Mouse (Mus musculus) heart, adult 2 months (tissue): ENCODE results near the gene Wnt11. TPM values are rescaled to one million over a fixed set of nuclear protein-coding genes. Genes with fewer than 3 reads are reported as not detected.

Experiments used
- DNase-seq, 2 experiments: peaks; one replicate each; pipeline ENCODE4 v3.0.0; 2021
- H3K27ac ChIP-seq: fragments of 200-600 bp; 2 replicates; pipeline ENCODE4 v1.8.1; 2022
- H3K27me3 ChIP-seq: fragments of 200-500 bp; 2 replicates; pipeline ENCODE4 v1.6.1; 2012; ENCODE audit warnings: mild to moderate bottlenecking, low read length, inconsistent platforms, mixed read lengths; ENCODE audit not compliant: control insufficient read depth, insufficient read depth
- H3K36me3 ChIP-seq: fragments of 200-500 bp; 2 replicates; pipeline ENCODE4 v1.6.1; 2012; ENCODE audit warnings: low read length, inconsistent platforms; ENCODE audit not compliant: control insufficient read depth, insufficient read depth
- H3K4me1 ChIP-seq: fragments of 200-500 bp; 2 replicates; pipeline ENCODE4 v1.6.1; 2011; ENCODE audit warnings: low read length; ENCODE audit not compliant: control insufficient read depth, insufficient read depth
- H3K4me3 ChIP-seq: fragments of 200-600 bp; 2 replicates; pipeline ENCODE4 v1.8.1; 2022
- H3K79me2 ChIP-seq: fragments of 200-500 bp; replicated peaks from 2 replicates; pipeline ENCODE4 v1.6.1; 2012; ENCODE audit warnings: mild to moderate bottlenecking, inconsistent platforms, low read length, moderate library complexity, mixed read lengths; ENCODE audit not compliant: control insufficient read depth, insufficient read depth
- H3K9ac ChIP-seq: fragments of 200-500 bp; 2 replicates; pipeline ENCODE4 v1.6.1; 2012; ENCODE audit warnings: low read depth, mild to moderate bottlenecking, control low read depth, inconsistent platforms, low read length, mixed read lengths
- CTCF ChIP-seq: fragments of 200-600 bp; IDR thresholded peaks from 2 replicates; pipeline ENCODE4 v1.8.1; 2022; ENCODE audit warnings: antibody characterized with exemption, mild to moderate bottlenecking, moderate library complexity
- EP300 ChIP-seq: fragments of 200-500 bp; IDR thresholded peaks from 2 replicates; pipeline ENCODE4 v1.6.1; 2011; ENCODE audit warnings: low read depth, low read length, control low read depth; ENCODE audit not compliant: insufficient read depth
- POLR2A ChIP-seq: fragments of 200-500 bp; IDR thresholded peaks from 2 replicates; pipeline ENCODE4 v1.6.1; 2011; ENCODE audit warnings: mild to moderate bottlenecking, low read depth, low read length, control low read depth; ENCODE audit not compliant: insufficient read depth
- WGBS: fragments of 180-500 bp; shearing (Covaris S2); methylation state at CpG from one replicate; pipeline ENCODE4 v1.1.7; 2018; 5-methylcytosine and 5-hydroxymethylcytosine counted together
- intact Hi-C: fragments of 180-260 bp; cut with DNase I; formaldehyde crosslinking; loops from one replicate; pipeline ENCODE4 v1.15.1; 2025
- polyA plus RNA-seq: library from polyadenylated mRNA; depleted of rRNA; stranded (reverse); fragments of >200 nt; gene quantifications from 2 replicates; pipeline ENCODE4 v1.2.3, GENCODE M21; 2012
- total RNA-seq, 2 experiments: library from RNA; stranded (reverse); gene quantifications; 2 replicates each; pipeline ENCODE4 v1.2.3; 2021

Wnt11 gene
- total and polyA plus RNA-seq, 3 experiments: 4.8 to 9.0 (median 7.3) TPM

GRCm38 (mm10) chr7:98861002-98861401, 26.1 kb downstream of the Wnt11 start:
- no peak for TF ChIP-seq EP300
- H3K4me1 ChIP-seq: no peaks in the 10 kb centered on the region
- DNase-seq: no peak
- intact Hi-C loops: no loop called here
- H3K27ac ChIP-seq: no peak overlapping the region
- H3K9ac ChIP-seq: no peak overlapping the region
- H3K79me2 ChIP-seq: no peaks in the 10 kb centered on the region
- 69% methylated on average over 2 of the region's 2 CpGs for WGBS
- no peak overlapping the region for H3K4me3 ChIP-seq
- H3K27me3 ChIP-seq: no peaks in the 10 kb centered on the region
- no peaks in the 10 kb centered on the region for H3K36me3 ChIP-seq

DNA sequence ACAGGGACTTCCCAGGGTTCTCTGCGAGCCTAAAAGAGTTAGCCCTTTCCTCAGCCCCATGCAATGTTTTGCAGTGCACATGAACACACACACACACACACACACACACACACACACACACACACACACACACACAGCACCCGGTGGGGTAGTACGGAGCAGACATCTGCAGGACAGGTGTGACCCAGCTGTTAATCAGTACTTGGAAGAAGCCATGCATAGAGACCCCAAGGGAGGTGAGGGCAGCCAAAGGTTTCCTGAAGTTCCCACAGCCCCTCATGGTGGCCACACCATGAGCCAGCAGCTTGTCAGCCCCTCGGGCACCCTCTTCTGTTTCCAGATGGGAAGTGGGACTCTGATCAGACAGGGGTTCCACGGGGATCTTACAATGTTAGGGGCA, 28.1 kb downstream of the Wnt11 start:
- Histone ChIP-seq H3K27me3 (no peaks in the 10 kb centered on the region), H3K79me2 (no peaks in the 10 kb centered on the region), H3K27ac (no peak overlapping the region), H3K4me1 (no peaks in the 10 kb centered on the region), H3K4me3 (no peak overlapping the region), H3K9ac (no peak overlapping the region), H3K36me3 (no peaks in the 10 kb centered on the region)
- DNase-seq: no peak
- intact Hi-C loops: no loop called here
- TF ChIP-seq POLR2A: no peak
- TF ChIP-seq EP300: no peak
- no peak for TF ChIP-seq CTCF
- 74% methylated on average over 5 of the region's 5 CpGs for WGBS

DNA sequence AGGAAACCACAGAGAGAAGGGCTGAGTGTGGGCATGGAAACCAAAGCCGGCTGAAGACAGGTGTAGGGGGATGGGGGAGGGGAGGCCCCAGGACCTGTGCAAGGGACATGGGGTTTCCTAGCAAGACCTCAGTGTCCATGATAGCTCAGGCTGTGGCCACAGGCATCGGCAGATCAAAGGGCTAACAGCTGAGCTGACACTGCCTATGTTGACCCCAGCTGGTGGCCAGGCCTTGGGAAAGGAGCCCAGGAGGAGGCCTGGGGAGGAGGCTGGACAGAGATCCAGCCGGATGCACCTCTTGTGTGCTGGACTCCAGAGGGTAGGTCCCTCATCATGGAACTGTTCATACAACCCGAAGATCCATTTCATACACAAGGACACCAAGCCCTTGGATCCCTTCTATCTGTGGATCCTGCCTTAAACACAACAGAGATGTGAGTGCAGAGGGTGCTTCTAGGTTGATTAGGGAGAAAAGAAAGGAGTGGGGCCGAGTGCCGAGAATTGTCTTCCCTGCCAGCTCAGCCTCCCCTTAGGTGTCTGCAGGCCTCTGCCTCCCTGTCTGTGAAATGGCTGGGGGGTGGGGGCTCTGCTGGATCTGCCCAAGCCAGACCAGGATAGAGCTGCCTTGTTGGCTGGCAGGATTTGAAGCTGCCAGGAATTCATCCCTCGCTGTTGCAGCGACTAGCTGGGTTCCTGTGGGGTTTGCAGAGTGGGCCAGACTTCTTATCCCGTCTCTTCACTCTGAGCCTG, 29.2 kb downstream of the Wnt11 start:
- intact Hi-C loops: no loop called here
- no peak overlapping the region for H3K9ac ChIP-seq
- H3K79me2 ChIP-seq: no peaks in the 10 kb centered on the region
- H3K27ac ChIP-seq: no peak overlapping the region
- no peaks in the 10 kb centered on the region for H3K27me3 ChIP-seq
- no peak overlapping the region for H3K4me3 ChIP-seq
- H3K36me3 ChIP-seq: no peaks in the 10 kb centered on the region
- WGBS: 69% methylated on average over 9 of the region's 9 CpGs
- no peak for DNase-seq
- no peak for TF ChIP-seq CTCF
- no peaks in the 10 kb centered on the region for H3K4me1 ChIP-seq

GRCm38 (mm10) chr7:98867053-98867793, 32.3 kb downstream of the Wnt11 start:
- Histone ChIP-seq H3K4me1 (no peaks in the 10 kb centered on the region), H3K27ac (no peak overlapping the region), H3K36me3 (no peaks in the 10 kb centered on the region), H3K27me3 (no peaks in the 10 kb centered on the region), H3K4me3 (no peak overlapping the region), H3K9ac (no peak overlapping the region), H3K79me2 (no peaks in the 10 kb centered on the region)
- 23% methylated on average over 12 of the region's 12 CpGs for WGBS
- TF ChIP-seq EP300 (no peak), POLR2A (no peak), CTCF (no peak)
- no peak for DNase-seq
- intact Hi-C loops: no loop called here

GRCm38 (mm10) chr7:98867794-98868150, 32.9 kb downstream of the Wnt11 start:
- intact Hi-C loops: no loop called here
- no peaks in the 10 kb centered on the region for H3K79me2 ChIP-seq
- no peak overlapping the region for H3K27ac ChIP-seq
- H3K27me3 ChIP-seq: no peaks in the 10 kb centered on the region
- H3K36me3 ChIP-seq: no peaks in the 10 kb centered on the region
- no peak overlapping the region for H3K9ac ChIP-seq
- no peak for DNase-seq
- H3K4me3 ChIP-seq: no peak overlapping the region
- H3K4me1 ChIP-seq: no peaks in the 10 kb centered on the region
- 67% methylated on average over 2 of the region's 2 CpGs for WGBS
- TF ChIP-seq CTCF (no peak), EP300 (no peak), POLR2A (no peak)

GRCm38 (mm10) chr7:98869070-98869469, 34.2 kb downstream of the Wnt11 start:
- no peak overlapping the region for H3K27ac ChIP-seq
- H3K36me3 ChIP-seq: no peaks in the 10 kb centered on the region
- H3K4me3 ChIP-seq: no peak overlapping the region
- TF ChIP-seq CTCF: no peak
- TF ChIP-seq EP300: no peak
- no peak for TF ChIP-seq POLR2A
- no peaks in the 10 kb centered on the region for H3K4me1 ChIP-seq
- H3K79me2 ChIP-seq: no peaks in the 10 kb centered on the region
- intact Hi-C loops: no loop called here
- no peaks in the 10 kb centered on the region for H3K27me3 ChIP-seq
- no peak overlapping the region for H3K9ac ChIP-seq
- no peak for DNase-seq
- 74% methylated on average over 3 of the region's 3 CpGs for WGBS
